Mouse (Mus musculus) heart, postnatal 0 days (tissue): ENCODE measurements around the gene Crlf2.

Source experiments
- CTCF ChIP-seq: IDR thresholded peaks from 2 replicates; pipeline ENCODE4 v1.5.1; 2016; ENCODE audit warnings: antibody characterized with exemption, control low read depth, low read depth
- EP300 ChIP-seq: IDR thresholded peaks from 2 replicates; pipeline ENCODE4 v1.6.1; 2016; ENCODE audit warnings: antibody characterized with exemption, low read depth

DNA sequence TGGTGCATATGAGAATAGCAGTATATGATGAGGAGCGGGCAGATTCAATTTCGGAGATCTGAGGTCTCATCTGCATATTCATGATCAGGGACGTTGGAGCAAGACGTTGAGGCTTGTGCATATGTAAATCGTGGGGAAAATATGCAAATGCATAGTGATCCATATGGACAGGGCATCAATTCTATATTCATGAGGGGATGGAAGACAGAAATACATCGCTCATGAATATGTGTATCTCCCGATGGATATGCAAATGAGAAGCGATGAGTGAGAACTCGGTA, 730 bp downstream of the Crlf2 start:
- no peak for TF ChIP-seq CTCF
- no peak for TF ChIP-seq EP300
